12 mouse cellular contexts compared by ENCODE assay signal in the genomic region with DNA sequence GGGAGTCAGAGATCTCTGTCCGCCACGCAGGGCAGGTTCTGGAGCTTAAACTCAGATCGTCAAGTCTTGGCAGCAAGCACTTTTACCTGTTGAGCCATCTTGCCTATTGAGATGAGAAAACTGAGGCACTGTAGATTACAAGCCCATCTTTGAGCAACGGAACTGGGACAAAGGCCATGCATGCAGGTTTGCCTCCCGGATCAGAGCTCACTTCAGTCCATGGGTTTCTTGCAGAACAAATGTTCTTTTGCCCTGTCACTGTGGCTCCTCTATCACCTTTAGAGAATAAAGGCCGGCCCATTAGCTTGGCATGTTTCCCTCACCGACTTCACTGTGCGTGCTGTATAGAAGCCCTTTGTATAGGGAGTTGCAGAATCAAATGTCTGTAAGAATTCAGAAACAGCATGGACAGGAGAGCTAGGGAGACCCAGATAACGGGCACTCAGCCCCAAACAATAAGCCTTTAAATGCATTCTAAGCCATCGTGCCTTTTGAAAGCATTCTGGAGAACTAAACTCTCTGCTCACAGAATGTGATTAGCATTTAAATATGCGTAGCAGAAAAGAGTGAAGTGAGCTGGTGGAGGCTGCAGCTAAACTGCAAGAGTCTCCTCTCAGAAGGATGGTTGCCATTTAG. TPM values are rescaled to one million over a fixed set of nuclear protein-coding genes. Genes with fewer than 3 reads are reported as not detected.
DNase-seq lines count a peak whose midpoint lies in the region; ATAC-seq lines count a peak whose summit lies in the region.
"Had no signal": no experiment of that assay in that cellular context is flagged by ENCODE, and none has a peak within 500 bp of the region (broad histone marks: within the 10 kb centered on the region; RNA-seq: fewer than 3 reads in every experiment).

No protein-coding gene starts in this region.

- no peak overlapping the region for H3K4me3 ChIP-seq in forebrain, embryonic 14.5 days (ENCODE audit: low read depth, low read length)
- H3K4me3 ChIP-seq in neural tube, embryonic 15.5 days (replicated peaks): no peak overlapping the region

- peak; percentile 3 to 37 for DNase-seq in kidney, postnatal 25 days
- DNase-seq in kidney, adult 9 months: no peak
- peak; percentile 73 for DNase-seq in forebrain, embryonic 14.5 days (ENCODE audit: low spot score)
- DNase-seq in mesoderm, embryonic 11.5 days (ENCODE audit: low read depth, low spot score): peak; percentile 15
- DNase-seq in left cerebral cortex, adult 11 months (ENCODE audit: low spot score): no peak
- DNase-seq in left cerebral cortex, postnatal 25 days (ENCODE audit: low spot score in 2 of 2): no peak
- DNase-seq in adrenal gland, adult 2 months: no peak
- DNase-seq: cerebellum, adult 9-11 months; gastrocnemius, postnatal 36 days; thymus, postnatal 14 days had no signal

- intact Hi-C loops in left cerebral cortex, postnatal 25 days (cut with DNase I): no loop called here

- peaks cover 3% of the 10 kb centered on the region; the same call in 1 of the 2 replicates for H3K4me1 ChIP-seq in forebrain, embryonic 14.5 days (ENCODE audit: control insufficient read depth, insufficient read depth, low read length)
- H3K4me1 ChIP-seq in neural tube, embryonic 15.5 days: no peaks in the 10 kb centered on the region

- H3K27me3 ChIP-seq in forebrain, embryonic 14.5 days (replicated peaks; ENCODE audit: control insufficient read depth, insufficient read depth, low read length): no peaks in the 10 kb centered on the region
- no peaks in the 10 kb centered on the region for H3K27me3 ChIP-seq in neural tube, embryonic 15.5 days (replicated peaks)

- H3K9ac ChIP-seq in forebrain, embryonic 14.5 days (ENCODE audit: low read length): no peak overlapping the region
- no peak overlapping the region for H3K9ac ChIP-seq in neural tube, embryonic 15.5 days (replicated peaks)

- H3K9me3 ChIP-seq in forebrain, embryonic 14.5 days (replicated peaks; ENCODE audit: control insufficient read depth, low read length): no peaks in the 10 kb centered on the region
- no peaks in the 10 kb centered on the region for H3K9me3 ChIP-seq in neural tube, embryonic 15.5 days (replicated peaks)

- no peaks in the 10 kb centered on the region for H3K36me3 ChIP-seq in forebrain, embryonic 14.5 days (ENCODE audit: control insufficient read depth, insufficient read depth, low read length)
- no peaks in the 10 kb centered on the region for H3K36me3 ChIP-seq in neural tube, embryonic 15.5 days

- ATAC-seq in forebrain, embryonic 14.5 days: peak; percentile 74
- no peak for ATAC-seq in neural tube, embryonic 15.5 days (ENCODE audit: low FRiP score)
- ATAC-seq: Patski had no signal

- WGBS in forebrain, embryonic 14.5 days: 38% methylated on average over 11 of the region's 11 CpGs
- 28% methylated on average over 11 of the region's 11 CpGs for WGBS in neural tube, embryonic 15.5 days

- H3K27ac ChIP-seq in forebrain, embryonic 14.5 days (ENCODE audit: low read depth, low read length): peak overlapping the region; percentile 79
- peak overlapping the region; percentile 33 for H3K27ac ChIP-seq in neural tube, embryonic 15.5 days (replicated peaks)

- H3K4me2 ChIP-seq in forebrain, embryonic 14.5 days (ENCODE audit: low read length): peak overlapping the region; percentile 25; the same call in 1 of the 2 replicates
- no peak overlapping the region for H3K4me2 ChIP-seq in neural tube, embryonic 15.5 days

RNA-seq across cellular contexts. Expression of a gene that starts 20.0 kb away (rescaled TPM):
- polyA plus RNA-seq in forebrain, embryonic 14.5 days (2014; fragmentation: Nextera tagmentation; extraction: Ambion mirVana): 0.40 and 0.51 TPM in 2 replicates
- polyA plus RNA-seq in neural tube, embryonic 15.5 days (2015; fragmentation: Nextera tagmentation; extraction: Ambion mirVana): 1.5 and 2.2 TPM in 2 replicates
- under 1 TPM; 0.55 to 0.62 TPM for total RNA-seq in left cerebral cortex, postnatal 25 days (2021)
- total RNA-seq in adrenal gland, adult 2 months (2021): 1 to 10 TPM; 1.0 to 1.1 TPM
- polyA plus RNA-seq in adrenal gland, adult 2 months (2012; rRNA removed): 2.8 and 3.4 TPM in 2 replicates

RNA-seq across cellular contexts. Expression of a gene that starts 32.0 kb away (rescaled TPM):
- 589 and 711 TPM in 2 replicates for polyA plus RNA-seq in forebrain, embryonic 14.5 days (2014; fragmentation: Nextera tagmentation; extraction: Ambion mirVana)
- polyA plus RNA-seq in neural tube, embryonic 15.5 days (2015; fragmentation: Nextera tagmentation; extraction: Ambion mirVana): 530 and 612 TPM in 2 replicates
- total RNA-seq in left cerebral cortex, postnatal 25 days (2021): 100 to 1,000 TPM; 343 to 350 TPM
- 100 to 1,000 TPM; 382 to 504 TPM for total RNA-seq in adrenal gland, adult 2 months (2021)
- polyA plus RNA-seq in adrenal gland, adult 2 months (2012; rRNA removed): 261 and 313 TPM in 2 replicates

Comparison
In these comparisons a context has a peak if more than half of its experiments do, and no peak if none do; other contexts are left out.
1. DNase-seq: peak in kidney, postnatal 25 days (2 of 2), forebrain, embryonic 14.5 days (single experiment) and mesoderm, embryonic 11.5 days (single experiment); none in kidney, adult 9 months (single experiment), left cerebral cortex, adult 11 months (single experiment), left cerebral cortex, postnatal 25 days (0 of 2) and adrenal gland, adult 2 months (single experiment).